19 mouse cellular contexts compared by ENCODE assay signal in the genomic region with DNA sequence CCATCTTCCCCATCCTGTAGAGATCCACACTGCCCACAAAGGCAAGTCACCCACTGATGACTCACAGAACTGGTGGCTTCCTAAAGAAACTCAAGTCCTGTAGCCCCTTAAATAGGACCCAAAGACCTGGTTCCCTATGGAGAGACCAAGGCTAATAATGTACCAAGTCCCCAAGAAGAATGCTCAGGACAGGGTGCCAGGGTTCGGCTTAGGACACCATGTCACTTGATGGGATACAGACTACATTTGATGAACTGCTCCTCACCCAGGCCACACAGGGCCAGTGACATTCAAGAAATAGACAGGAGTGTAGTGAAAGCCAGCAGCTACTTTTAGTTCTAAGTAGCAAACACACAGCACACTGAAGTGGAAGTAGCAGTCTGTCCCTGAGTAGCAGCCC. TPM values are rescaled to one million over a fixed set of nuclear protein-coding genes. Genes with fewer than 3 reads are reported as not detected.
DNase-seq lines count a peak whose midpoint lies in the region; ATAC-seq and TF ChIP-seq lines count a peak whose summit lies in the region.
"Had no signal": no experiment of that assay in that cellular context is flagged by ENCODE, and none has a peak within 500 bp of the region (broad histone marks: within the 10 kb centered on the region; RNA-seq: fewer than 3 reads in every experiment).

No protein-coding gene starts in this region.

- H3K9me3 ChIP-seq in heart, embryonic 15.5 days (replicated peaks): no peaks in the 10 kb centered on the region
- H3K9me3 ChIP-seq in liver, embryonic 16.5 days (replicated peaks; ENCODE audit: control insufficient read depth, low read length): no peaks in the 10 kb centered on the region
- H3K9me3 ChIP-seq: forebrain, embryonic 13.5 days; hindbrain, embryonic 12.5 days; limb, embryonic 12.5 days; neural tube, embryonic 12.5 days had no signal

- 82% methylated on average over 1 of the region's 1 CpGs for WGBS in heart, embryonic 15.5 days
- 84% methylated on average over 1 of the region's 1 CpGs for WGBS in liver, embryonic 16.5 days (ENCODE audit: insufficient replicate concordance)
- WGBS in bone marrow, adult 2 months: 67% methylated on average over 1 of the region's 1 CpGs

- no peak for DNase-seq in heart, adult 18-20 months
- DNase-seq in liver: no peak
- no peak for DNase-seq in ovary, postnatal 10 days (ENCODE audit: low spot score)
- no peak for DNase-seq in left cerebral cortex, postnatal 10 days (ENCODE audit: extremely low spot score in 1 of 2, low spot score in 2 of 2)
- DNase-seq: cerebellum, postnatal 10 days; kidney, adult 9 months; lung, adult 18-20 months; lung, postnatal 36 days; right cerebral cortex, postnatal 14 days; thymus, postnatal 25 days had no signal

- H3K4me1 ChIP-seq in heart, embryonic 15.5 days (replicated peaks): peaks cover 23% of the 10 kb centered on the region
- H3K4me1 ChIP-seq in liver, embryonic 16.5 days (ENCODE audit: control insufficient read depth, low read depth, low read length): no peaks in the 10 kb centered on the region; the same call in 1 of the 2 replicates
- peaks cover 10% of the 10 kb centered on the region for H3K4me1 ChIP-seq in bone marrow, adult 2 months (ENCODE audit: control insufficient read depth, insufficient read depth, low read length)
- H3K4me1 ChIP-seq: neural tube, embryonic 12.5 days had no signal

- H3K36me3 ChIP-seq in heart, embryonic 15.5 days: peaks cover 24% of the 10 kb centered on the region; the same call in 1 of the 2 replicates
- no peaks in the 10 kb centered on the region for H3K36me3 ChIP-seq in liver, embryonic 16.5 days (ENCODE audit: control insufficient read depth, insufficient read depth)
- H3K36me3 ChIP-seq: hindbrain, embryonic 12.5 days had no signal

- no peak overlapping the region for H3K9ac ChIP-seq in heart, embryonic 15.5 days
- no peak overlapping the region for H3K9ac ChIP-seq in liver, embryonic 16.5 days (ENCODE audit: low read depth, low read length)
- H3K9ac ChIP-seq: hindbrain, embryonic 12.5 days; limb, embryonic 12.5 days; neural tube, embryonic 12.5 days had no signal

- H3K4me3 ChIP-seq in heart, embryonic 15.5 days: no peak overlapping the region
- no peak overlapping the region for H3K4me3 ChIP-seq in liver, embryonic 16.5 days (ENCODE audit: low read depth, low read length)
- no peak overlapping the region for H3K4me3 ChIP-seq in bone marrow, adult 2 months (replicated peaks; ENCODE audit: control insufficient read depth, low read depth, low read length)
- H3K4me3 ChIP-seq: forebrain, embryonic 13.5 days; hindbrain, embryonic 12.5 days; layer of hippocampus, adult 2 months; limb, embryonic 12.5 days; neural tube, embryonic 12.5 days had no signal

- no peak for TF ChIP-seq POLR2A in bone marrow, adult 2 months (IDR thresholded peaks at IDR 0.05; ENCODE audit: borderline replicate concordance, control insufficient read depth, low read depth, low read length)

- H3K27me3 ChIP-seq in heart, embryonic 15.5 days: no peaks in the 10 kb centered on the region
- H3K27me3 ChIP-seq in liver, embryonic 16.5 days (ENCODE audit: control insufficient read depth, insufficient read depth, low read depth, low read length): no peaks in the 10 kb centered on the region
- H3K27me3 ChIP-seq: forebrain, embryonic 13.5 days; neural tube, embryonic 12.5 days had no signal

- intact Hi-C loops in left cerebral cortex, postnatal 10 days (cut with DNase I): no loop called here

- no peak for TF ChIP-seq CTCF in bone marrow, adult 2 months (IDR thresholded peaks at IDR 0.05; ENCODE audit: control insufficient read depth, insufficient read depth, low read length)

- H3K4me2 ChIP-seq in heart, embryonic 15.5 days: no peak overlapping the region
- no peak overlapping the region for H3K4me2 ChIP-seq in liver, embryonic 16.5 days (ENCODE audit: low read depth, low read length)
- H3K4me2 ChIP-seq: forebrain, embryonic 13.5 days; hindbrain, embryonic 12.5 days; limb, embryonic 12.5 days; neural tube, embryonic 12.5 days had no signal

- H3K27ac ChIP-seq in heart, embryonic 15.5 days: 0 out of 2 replicates have a peak overlapping the region, but pooled peaks have one; percentile 15
- peak overlapping the region; percentile 30; the same call in 1 of the 2 replicates for H3K27ac ChIP-seq in liver, embryonic 16.5 days (ENCODE audit: low read length)
- H3K27ac ChIP-seq in bone marrow, adult 2 months (ENCODE audit: control insufficient read depth, insufficient read depth, low read depth, low read length, poor library complexity): peak overlapping the region; percentile 61; the same call in 1 of the 2 replicates
- H3K27ac ChIP-seq: forebrain, embryonic 13.5 days; neural tube, embryonic 12.5 days had no signal

- no peak for ATAC-seq in heart, embryonic 15.5 days (replicated peaks; ENCODE audit: insufficient number of reproducible peaks, insufficient read depth, low FRiP score, low read depth)
- no peak for ATAC-seq in liver, embryonic 16.5 days (ENCODE audit: low read depth)
- ATAC-seq in megakaryocyte, adult 5-6 weeks (ENCODE audit: poor library complexity, severe bottlenecking): peak; percentile 24; the same call in 1 of the 2 replicates
- ATAC-seq: forebrain, embryonic 13.5 days had no signal

RNA-seq across cellular contexts. Expression of a gene that starts 26.4 kb away (rescaled TPM):
- 36.1 and 37.2 TPM in 2 replicates for polyA plus RNA-seq in heart, embryonic 15.5 days (2015; fragmentation: Nextera tagmentation; extraction: Ambion mirVana)
- 10 to 100 TPM; 17.4 to 20.5 TPM for total RNA-seq in heart, adult 18-20 months (2021)
- 6.3 and 7.4 TPM in 2 replicates for polyA plus RNA-seq in liver, embryonic 16.5 days (2015; fragmentation: Nextera tagmentation; extraction: Ambion mirVana)
- polyA plus RNA-seq in bone marrow, adult 2 months (2011; ENCODE audit: insufficient read depth, insufficient read length, low replicate concordance, missing spikeins): 3.3 and 6.2 TPM in 2 replicates
- total RNA-seq in megakaryocyte, adult 5-6 weeks (2015): 2.5 and 3.5 TPM in 2 replicates
- 3.3 and 7.7 TPM in 2 replicates for total RNA-seq in megakaryocyte, adult 5-6 weeks (2017)
- total RNA-seq in left cerebral cortex, postnatal 10 days (2021): under 1 TPM; 0.64 to 0.67 TPM
- total RNA-seq: layer of hippocampus, adult 2 months had no signal

RNA-seq across cellular contexts. Expression of a gene that starts 45.2 kb away (rescaled TPM):
- 70.0 and 94.5 TPM in 2 replicates for polyA plus RNA-seq in heart, embryonic 15.5 days (2015; fragmentation: Nextera tagmentation; extraction: Ambion mirVana)
- total RNA-seq in heart, adult 18-20 months (2021): 10 to 100 TPM; 30.1 to 34.4 TPM
- 37.0 and 38.0 TPM in 2 replicates for polyA plus RNA-seq in liver, embryonic 16.5 days (2015; fragmentation: Nextera tagmentation; extraction: Ambion mirVana)
- polyA plus RNA-seq in bone marrow, adult 2 months (2011; ENCODE audit: insufficient read depth, insufficient read length, low replicate concordance, missing spikeins): 32.5 and 74.0 TPM in 2 replicates
- total RNA-seq in megakaryocyte, adult 5-6 weeks (2015): 39.8 and 53.9 TPM in 2 replicates
- 45.7 and 58.1 TPM in 2 replicates for total RNA-seq in megakaryocyte, adult 5-6 weeks (2017)
- 10 to 100 TPM; 55.8 to 60.0 TPM for total RNA-seq in left cerebral cortex, postnatal 10 days (2021)
